Mouse (Mus musculus) skeletal muscle tissue, adult 2 months (tissue): ENCODE measurements around the gene Fgf12.

Experiments
- DNase-seq: peaks from one replicate; pipeline ENCODE4 v3.0.0-alpha.2; 2012; ENCODE audit warnings: low read depth, low spot score

The Fgf12 gene

DNA sequence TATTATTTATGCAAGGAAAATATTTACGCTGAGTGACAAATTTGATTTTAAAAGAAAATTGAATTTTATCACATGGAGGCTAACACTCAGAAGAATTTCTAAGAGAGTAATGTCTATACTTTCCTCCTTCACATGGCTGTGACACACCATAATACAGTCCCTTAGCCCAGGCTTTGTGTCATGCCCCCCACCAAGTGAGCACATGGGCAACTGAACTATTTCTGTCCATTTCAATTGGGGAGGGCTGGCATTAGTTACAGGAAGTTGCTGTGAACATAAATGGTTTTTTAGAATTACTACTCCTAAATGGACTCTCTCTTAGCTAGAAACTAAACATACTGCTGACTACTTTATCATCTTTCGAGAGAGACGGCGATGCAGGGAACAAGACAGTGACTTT lies 276.2 kb downstream of the Fgf12 start:
- DNase-seq, result no peak

DNA sequence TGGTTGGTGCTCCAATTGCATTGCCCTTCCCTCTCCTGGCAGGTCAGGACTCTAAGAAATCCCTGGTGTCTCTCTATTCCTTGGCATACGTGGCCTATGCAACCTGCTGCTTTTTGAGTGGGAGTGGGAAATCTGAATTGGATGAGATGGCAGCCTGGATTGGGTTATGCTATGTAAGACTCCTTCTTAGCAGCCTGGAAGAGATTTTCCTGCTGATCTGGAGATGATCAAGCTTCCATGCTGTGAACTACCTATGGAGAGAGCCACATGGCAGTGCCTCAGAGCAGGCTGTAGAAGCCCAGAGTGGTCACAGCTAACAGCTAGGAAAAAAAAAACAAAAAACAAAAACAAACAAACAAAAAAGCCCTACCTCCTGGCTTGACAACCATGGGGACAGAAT lies 277.3 kb downstream of the Fgf12 start:
- no peak for DNase-seq

GRCm38 (mm10) chr16:28454821-28455220 lies 298.0 kb downstream of the Fgf12 start:
- no peak for DNase-seq

- no peak for DNase-seq
Observed at GRCm38 (mm10) chr16:28447114-28447455, 305.8 kb downstream of the Fgf12 start.

GRCm38 (mm10) chr16:28446334-28447113 lies 306.3 kb downstream of the Fgf12 start:
- no peak for DNase-seq

- no peak for DNase-seq
Observed at GRCm38 (mm10) chr16:28445800-28446333, 307.0 kb downstream of the Fgf12 start.

DNA sequence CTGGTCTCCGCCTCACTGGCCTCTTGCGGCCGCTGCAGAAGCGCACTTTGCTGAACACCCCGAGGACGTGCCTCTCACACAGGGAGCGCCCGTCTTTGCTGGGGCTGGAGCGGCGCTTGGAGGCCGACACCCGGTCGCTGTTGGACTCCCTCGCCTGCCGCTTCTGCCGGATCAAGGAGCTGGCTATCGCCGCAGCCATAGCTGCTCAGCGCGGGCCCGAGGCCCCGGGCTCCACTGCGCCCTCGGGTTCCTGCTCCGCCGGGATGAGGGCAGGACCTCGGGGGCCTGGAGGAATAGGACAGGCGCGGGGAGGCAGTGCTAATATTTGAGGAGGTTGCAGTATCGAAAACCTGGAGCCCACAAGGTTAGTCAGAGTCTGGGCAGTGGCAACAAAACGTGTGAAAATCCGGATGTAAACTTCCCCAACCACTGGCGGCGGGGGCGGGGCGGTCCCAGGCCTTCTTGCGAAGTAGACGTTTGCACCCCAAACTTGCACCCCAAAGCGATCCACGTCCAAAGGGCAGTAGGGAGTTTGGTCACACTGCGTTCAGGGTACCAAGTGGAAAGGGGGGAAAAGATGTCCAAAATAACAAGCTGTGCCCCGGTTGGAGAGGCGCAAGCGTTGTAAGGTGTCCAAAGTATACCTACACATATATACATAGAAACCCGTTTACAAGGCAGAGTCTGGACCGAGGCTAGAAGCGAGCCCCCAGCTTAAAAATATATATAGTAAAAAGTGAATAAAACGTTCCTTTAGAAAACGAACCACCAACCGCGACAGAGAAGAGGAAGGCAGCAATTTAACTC lies 307.7 kb downstream of the Fgf12 start:
- DNase-seq, result no peak

DNA sequence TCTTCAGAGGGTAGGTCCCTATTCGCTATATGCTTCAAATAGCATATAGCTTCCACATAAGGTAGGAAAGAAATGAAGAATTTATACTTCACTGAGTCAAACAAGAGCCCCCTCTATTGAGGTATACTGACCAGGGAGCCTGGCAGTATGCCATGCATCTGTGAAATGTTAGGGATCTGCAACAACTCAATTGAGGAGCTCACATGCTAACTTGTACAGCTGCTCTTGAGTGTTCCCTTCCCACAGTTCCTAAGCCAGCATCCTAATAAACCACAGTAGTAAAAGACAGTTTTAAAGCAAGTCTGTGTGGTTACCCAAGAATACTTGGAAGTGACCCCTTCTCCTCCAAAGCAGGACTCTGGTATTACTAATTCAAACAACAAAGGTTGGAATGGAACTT lies 331.3 kb downstream of the Fgf12 start:
- no peak for DNase-seq

DNA sequence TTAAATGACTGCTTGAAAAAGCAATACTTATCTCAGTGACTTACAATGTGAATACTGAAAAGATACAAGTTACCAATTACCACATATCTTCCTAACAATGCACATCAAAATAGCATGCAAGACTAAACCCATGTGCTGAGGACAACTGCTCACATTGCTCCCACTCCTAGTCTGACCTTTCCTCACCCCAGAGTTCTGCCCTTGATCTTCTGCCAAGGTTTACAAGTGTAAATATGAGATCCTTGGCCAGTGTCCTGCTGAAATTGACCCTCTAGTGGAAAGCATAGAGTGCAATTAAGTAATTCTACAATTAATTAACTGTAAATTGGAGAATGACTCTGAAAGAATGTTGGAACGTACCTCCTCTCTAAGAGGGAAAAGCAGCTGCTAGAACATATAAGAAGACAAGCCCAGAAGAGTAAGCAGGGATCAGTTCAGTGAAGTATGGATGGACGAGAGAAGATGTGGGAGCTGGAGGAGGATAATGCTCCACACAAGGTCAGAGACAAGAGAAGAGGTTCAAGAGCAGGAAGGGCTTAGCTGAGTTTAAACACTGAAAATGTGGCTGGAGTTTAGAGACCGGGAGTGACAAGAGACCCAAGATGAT lies 333.1 kb downstream of the Fgf12 start:
- DNase-seq, result no peak

DNA sequence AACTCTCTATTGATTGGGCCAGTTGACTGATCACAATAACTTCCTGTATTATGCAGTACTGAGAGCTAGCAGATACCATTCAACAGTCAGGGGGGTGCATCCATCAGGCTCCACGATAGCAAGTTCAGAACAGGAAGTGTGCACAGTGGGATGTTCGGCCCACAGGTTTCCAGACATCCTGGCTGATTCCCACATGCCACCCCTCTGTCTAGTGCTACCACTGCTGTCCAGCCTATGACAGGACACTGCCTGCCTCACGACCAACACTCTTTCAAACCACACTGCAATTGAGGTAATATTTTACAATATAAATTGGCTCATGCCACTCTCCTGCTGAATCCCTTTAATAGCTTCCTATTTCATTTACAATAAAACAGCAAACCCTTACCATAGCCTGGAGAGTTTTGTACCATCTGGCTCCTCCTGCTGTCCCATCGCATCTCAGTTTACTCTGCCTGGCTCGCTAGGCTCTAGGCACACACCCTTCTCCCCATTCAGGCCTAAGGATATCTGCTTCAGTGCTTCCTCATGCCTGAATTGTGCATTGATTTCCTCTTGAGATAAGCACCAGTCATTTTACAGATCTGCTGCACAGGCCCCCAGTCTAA lies 341.6 kb downstream of the Fgf12 start:
- no peak for DNase-seq

- DNase-seq, result no peak
Observed at GRCm38 (mm10) chr16:28408294-28408693, 344.6 kb downstream of the Fgf12 start.

- DNase-seq, result no peak
Observed at GRCm38 (mm10) chr16:28407892-28408291, 345.0 kb downstream of the Fgf12 start.

- DNase-seq, result no peak
Observed at GRCm38 (mm10) chr16:28404156-28404555, 348.7 kb downstream of the Fgf12 start.

GRCm38 (mm10) chr16:28402701-28403100 lies 350.2 kb downstream of the Fgf12 start:
- no peak for DNase-seq

GRCm38 (mm10) chr16:28391283-28391682 lies 361.6 kb downstream of the Fgf12 start:
- DNase-seq, result no peak

DNA sequence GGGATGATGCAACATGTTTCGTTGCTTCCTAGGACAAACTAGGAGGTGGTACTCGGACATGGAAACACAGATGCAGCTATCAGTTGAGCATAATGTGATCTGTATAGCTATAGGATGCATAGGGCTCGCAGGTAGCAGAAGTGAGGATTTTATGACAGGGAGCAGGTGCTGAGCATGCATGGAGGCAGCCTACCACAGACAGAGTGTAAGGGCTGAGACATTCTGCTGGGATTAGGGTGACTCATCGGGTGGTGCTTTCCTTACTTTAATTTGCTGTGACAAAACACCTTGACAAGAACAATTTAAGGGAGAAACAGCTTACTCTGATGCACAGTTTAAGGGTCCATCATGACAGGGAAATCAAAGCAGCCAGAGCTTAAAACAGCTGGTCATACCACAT lies 363.8 kb downstream of the Fgf12 start:
- DNase-seq, result no peak

DNA sequence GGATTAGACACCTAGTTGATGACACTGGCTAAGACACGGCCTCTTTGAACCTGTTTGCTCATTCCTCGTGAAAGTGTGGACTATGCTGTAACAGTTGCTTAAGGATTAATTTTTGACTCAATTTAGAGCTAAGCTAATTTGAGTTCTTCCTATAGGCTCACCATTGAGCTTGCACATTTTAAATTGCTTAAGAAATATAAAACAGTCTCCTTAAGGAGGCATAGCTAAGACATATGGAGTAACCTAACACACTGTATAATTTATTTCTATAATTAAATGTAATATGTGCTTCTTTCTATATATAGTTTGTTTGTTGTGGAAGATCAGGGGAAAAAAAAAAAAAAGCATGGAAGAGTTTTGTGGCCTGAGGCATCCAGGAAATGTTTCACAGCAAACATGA lies 378.1 kb downstream of the Fgf12 start:
- no peak for DNase-seq

DNA sequence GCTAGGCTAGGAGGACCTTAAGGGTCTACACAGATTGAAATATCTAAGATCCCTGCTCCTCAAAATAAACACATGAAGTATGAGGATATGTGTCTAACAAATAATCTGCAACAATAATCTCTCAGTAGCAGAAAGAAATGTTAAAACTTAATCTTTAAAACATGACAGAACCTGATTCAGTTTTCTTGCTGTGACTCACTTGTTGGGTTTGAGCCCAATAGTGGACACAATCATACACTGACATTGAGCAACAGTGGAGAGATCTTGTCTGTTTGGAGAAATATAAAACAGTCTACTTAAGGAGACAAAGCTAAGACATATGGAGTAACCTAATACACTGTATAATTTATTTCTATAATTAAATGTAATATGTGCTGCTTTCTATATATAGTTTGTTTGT lies 379.6 kb downstream of the Fgf12 start:
- no peak for DNase-seq

GRCm38 (mm10) chr16:28350624-28351023 lies 402.2 kb downstream of the Fgf12 start:
- DNase-seq, result no peak

GRCm38 (mm10) chr16:28345323-28345722 lies 407.5 kb downstream of the Fgf12 start:
- DNase-seq, result no peak

DNA sequence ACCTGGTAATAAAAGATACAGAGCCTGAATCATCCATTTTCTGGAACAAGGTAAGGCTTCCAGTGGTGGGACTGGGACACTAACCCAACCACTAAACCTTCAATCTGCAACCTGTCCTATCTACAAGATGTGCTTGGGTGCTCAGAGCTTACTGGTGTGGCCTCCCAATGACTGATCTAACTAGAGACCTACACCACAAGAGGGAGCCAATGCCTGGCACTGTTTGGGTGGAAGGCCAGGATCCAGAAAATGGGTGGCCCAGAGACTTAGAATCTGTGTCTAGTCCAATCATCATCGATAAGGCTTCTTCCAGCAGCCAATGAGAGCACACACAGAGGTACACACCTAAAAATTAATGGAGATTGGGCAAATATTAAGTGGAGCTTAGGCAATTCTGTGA lies 414.9 kb downstream of the Fgf12 start:
- no peak for DNase-seq

DNA sequence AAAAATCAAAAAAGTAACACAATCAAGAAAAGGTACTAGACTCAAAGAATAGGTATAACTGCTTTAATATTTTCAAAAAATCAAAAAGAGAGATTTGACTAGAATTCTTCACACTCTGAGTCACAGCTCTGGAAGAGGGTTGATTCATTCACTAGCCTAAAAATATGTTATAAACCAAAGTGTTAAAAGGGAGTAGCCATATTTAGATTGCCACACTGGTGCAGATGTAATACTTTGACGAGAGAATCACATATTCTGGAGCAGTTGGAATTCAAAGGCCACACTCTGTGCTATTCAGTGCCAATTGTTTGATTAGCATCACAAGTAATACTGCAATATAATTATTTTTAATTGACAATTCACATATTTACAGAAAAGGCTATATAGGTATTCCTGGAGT lies 416.2 kb downstream of the Fgf12 start:
- no peak for DNase-seq
